Mouse (Mus musculus): ENCODE data around the gene Igflr1. TPM values are rescaled to one million over a fixed set of nuclear protein-coding genes. Genes with fewer than 3 reads are reported as not detected.

The Igflr1 gene
- polyA plus RNA-seq, 1 experiment = 4.0 TPM

GRCm38 (mm10) chr7:30613529-30614112 lies 48.4 kb downstream of the Igflr1 start:
- DNase-seq (ENCODE audit: low read depth) = no peak

- DNase-seq (ENCODE audit: low read depth) = no peak
These were observed 49.2 kb downstream of the Igflr1 start for GRCm38 (mm10) chr7:30614454-30614853.

GRCm38 (mm10) chr7:30615049-30615760 lies 50.0 kb downstream of the Igflr1 start:
- DNase-seq (ENCODE audit: low read depth) = peak; percentile 14

Other genes starting within 250 kb of the Igflr1 start
- gene E130208F15Rik, start 243.7 kb upstream of the Igflr1 start, polyA plus RNA-seq (2012; rRNA removed) = 1.1 and 1.7 TPM in 2 replicates
- 16.8 and 17.2 TPM in 2 replicates for gene Sdhaf1, start 241.5 kb upstream of the Igflr1 start, polyA plus RNA-seq (2012; rRNA removed)
- gene Lrfn3, start 202.7 kb upstream of the Igflr1 start, polyA plus RNA-seq (2012; rRNA removed) = 2.6 and 3.8 TPM in 2 replicates
- 156 and 182 TPM in 2 replicates for gene Tyrobp, start 151.7 kb upstream of the Igflr1 start, polyA plus RNA-seq (2012; rRNA removed)
- 6.8 and 10.8 TPM in 2 replicates for gene Hcst, start 145.6 kb upstream of the Igflr1 start, polyA plus RNA-seq (2012; rRNA removed)
- 1.8 and 2.6 TPM in 2 replicates for gene Nfkbid, start 143.7 kb upstream of the Igflr1 start, polyA plus RNA-seq (2012; rRNA removed)
- gene Aplp1, start 119.9 kb upstream of the Igflr1 start, polyA plus RNA-seq (2012; rRNA removed) = 2.5 and 5.4 TPM in 2 replicates
- not detected in 2 replicates for gene Kirrel2, start 107.7 kb upstream of the Igflr1 start, polyA plus RNA-seq (2012; rRNA removed)
- not detected in 2 replicates for gene Nphs1, start 107.1 kb upstream of the Igflr1 start, polyA plus RNA-seq (2012; rRNA removed)
- gene Prodh2, start 71.8 kb upstream of the Igflr1 start, polyA plus RNA-seq (2012; rRNA removed) = 0.19 and 0.20 TPM in 2 replicates
- gene Arhgap33, start 30.4 kb upstream of the Igflr1 start, polyA plus RNA-seq (2012; rRNA removed) = 9.3 and 13.5 TPM in 2 replicates
- 68.9 and 72.1 TPM in 2 replicates for gene Hspb6, start 13.2 kb upstream of the Igflr1 start, polyA plus RNA-seq (2012; rRNA removed)
- gene Proser3, start 13.1 kb upstream of the Igflr1 start, polyA plus RNA-seq (2012; rRNA removed) = 13.3 and 13.9 TPM in 2 replicates
- gene Lin37, start 5.6 kb upstream of the Igflr1 start, polyA plus RNA-seq (2012; rRNA removed) = 28.9 and 31.8 TPM in 2 replicates
- 46.8 and 55.9 TPM in 2 replicates for gene U2af1l4, start 2.1 kb upstream of the Igflr1 start, polyA plus RNA-seq (2012; rRNA removed)
- gene Gm49396, start 2.1 kb upstream of the Igflr1 start, polyA plus RNA-seq (2012; rRNA removed) = 1.4 and 1.6 TPM in 2 replicates
- 134 and 146 TPM in 2 replicates for gene Psenen, start 1.8 kb upstream of the Igflr1 start, polyA plus RNA-seq (2012; rRNA removed)
- 37.4 and 45.6 TPM in 2 replicates for gene Kmt2b, start 23.3 kb downstream of the Igflr1 start, polyA plus RNA-seq (2012; rRNA removed)
- 1.8 and 2.1 TPM in 2 replicates for gene Zbtb32, start 33.5 kb downstream of the Igflr1 start, polyA plus RNA-seq (2012; rRNA removed)
- 128 and 176 TPM in 2 replicates for gene Upk1a, start 47.4 kb downstream of the Igflr1 start, polyA plus RNA-seq (2012; rRNA removed)
- gene Cox6b1, start 60.7 kb downstream of the Igflr1 start, polyA plus RNA-seq (2012; rRNA removed) = 518 and 792 TPM in 2 replicates
- not detected in 2 replicates for gene Etv2, start 70.4 kb downstream of the Igflr1 start, polyA plus RNA-seq (2012; rRNA removed)
- 46.1 and 54.3 TPM in 2 replicates for gene Rbm42, start 84.9 kb downstream of the Igflr1 start, polyA plus RNA-seq (2012; rRNA removed)
- 8.6 and 9.7 TPM in 2 replicates for gene Haus5, start 99.6 kb downstream of the Igflr1 start, polyA plus RNA-seq (2012; rRNA removed)
- 0.41 and 0.46 TPM in 2 replicates for gene Pmis2, start 106.2 kb downstream of the Igflr1 start, polyA plus RNA-seq (2012; rRNA removed)
- gene 2200002J24Rik, start 133.5 kb downstream of the Igflr1 start, polyA plus RNA-seq (2012; rRNA removed) = 0.66 and 1.5 TPM in 2 replicates
- 80.5 and 104 TPM in 2 replicates for gene Atp4a, start 146.8 kb downstream of the Igflr1 start, polyA plus RNA-seq (2012; rRNA removed)
- 216 and 270 TPM in 2 replicates for gene Tmem147, start 164.1 kb downstream of the Igflr1 start, polyA plus RNA-seq (2012; rRNA removed)
- gene Gapdhs, start 178.3 kb downstream of the Igflr1 start, polyA plus RNA-seq (2012; rRNA removed) = 22.6 and 32.2 TPM in 2 replicates
- 3.8 and 4.7 TPM in 2 replicates for gene Sbsn, start 186.0 kb downstream of the Igflr1 start, polyA plus RNA-seq (2012; rRNA removed)
- 11.1 and 17.7 TPM in 2 replicates for gene Dmkn, start 198.3 kb downstream of the Igflr1 start, polyA plus RNA-seq (2012; rRNA removed)
- 1.5 TPM in 1 of 2 replicates, not detected in the other for gene Krtdap, start 222.5 kb downstream of the Igflr1 start, polyA plus RNA-seq (2012; rRNA removed)

Measured in gonadal fat pad, adult 2 months (tissue).